Mouse (Mus musculus) spleen, postnatal 14 days (tissue): ENCODE measurements around the gene Tnfrsf11a.
A peak's percentile ranks its signal among the peaks of the same experiment; 100 is the strongest.

Experiments used
- DNase-seq, 2 experiments: peaks; one replicate each; pipeline ENCODE4 v3.0.0; 2021 to 2022; ENCODE audit warnings: low spot score in 2 of 2

The Tnfrsf11a gene

DNA sequence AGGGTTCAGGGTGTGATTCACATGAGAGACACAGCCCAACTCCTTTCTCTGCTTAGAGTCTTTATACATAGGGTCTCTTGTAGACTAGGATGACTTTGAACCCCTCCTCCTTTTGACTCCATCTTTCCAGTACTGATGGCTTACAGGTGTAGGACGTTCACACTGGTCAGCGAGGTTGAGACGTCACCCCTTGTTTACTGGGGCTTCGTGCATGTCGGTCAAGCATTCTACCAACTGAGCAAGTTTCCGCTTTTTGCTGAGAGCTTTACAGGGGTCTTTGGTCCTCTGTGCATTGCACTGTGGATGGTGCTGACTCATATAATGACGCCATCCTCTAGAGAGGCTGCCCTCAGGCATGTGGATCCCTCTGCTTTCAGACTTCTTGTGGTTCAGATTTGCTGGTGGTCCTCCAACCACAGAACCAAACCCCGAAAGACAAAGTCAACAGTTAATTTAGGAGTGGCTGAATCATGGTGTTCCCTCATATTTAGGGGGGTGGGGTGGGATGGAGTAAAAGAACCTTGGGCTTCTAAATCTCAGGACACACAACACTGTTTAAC is 47.3 kb downstream of the Tnfrsf11a start:
- no peak for DNase-seq

DNA sequence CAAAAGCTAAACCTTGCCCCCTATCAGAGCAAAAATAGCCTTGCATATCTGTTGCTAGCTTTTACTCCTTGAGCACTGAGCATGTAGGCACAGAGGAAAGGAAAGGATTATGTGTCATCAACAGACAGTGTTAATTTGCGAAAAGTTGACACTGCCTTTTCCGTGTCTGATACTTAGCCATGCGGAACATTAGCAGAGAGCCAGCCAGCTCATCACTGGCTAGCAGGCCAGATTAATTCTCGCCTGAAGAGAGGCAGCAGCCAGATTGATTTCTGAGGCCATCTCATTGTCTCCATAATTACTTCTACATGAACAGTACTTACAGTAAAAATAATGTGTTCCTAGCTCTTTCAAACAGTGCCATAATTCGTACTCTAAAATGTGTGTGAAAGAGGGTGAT is 48.7 kb downstream of the Tnfrsf11a start:
- no peak for DNase-seq

DNA sequence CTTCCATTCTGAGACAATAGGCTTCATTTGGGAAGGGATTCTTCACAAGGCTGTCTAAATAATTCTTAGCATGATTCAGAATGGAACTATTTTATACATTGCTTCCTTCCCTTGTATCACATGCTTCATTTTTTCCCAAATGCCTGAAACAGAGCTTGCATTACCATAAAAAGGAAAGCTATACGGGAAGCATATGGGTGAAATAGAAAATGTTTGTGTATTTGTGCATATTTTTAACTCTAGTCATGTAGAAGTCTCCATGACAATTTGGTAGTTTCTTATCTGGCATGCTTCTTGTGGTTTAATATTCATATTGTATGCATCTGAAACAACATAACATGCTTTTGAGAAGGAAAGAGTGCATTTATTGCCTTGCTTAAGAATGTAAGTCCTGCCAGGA is 52.3 kb downstream of the Tnfrsf11a start:
- DNase-seq = no peak

DNA sequence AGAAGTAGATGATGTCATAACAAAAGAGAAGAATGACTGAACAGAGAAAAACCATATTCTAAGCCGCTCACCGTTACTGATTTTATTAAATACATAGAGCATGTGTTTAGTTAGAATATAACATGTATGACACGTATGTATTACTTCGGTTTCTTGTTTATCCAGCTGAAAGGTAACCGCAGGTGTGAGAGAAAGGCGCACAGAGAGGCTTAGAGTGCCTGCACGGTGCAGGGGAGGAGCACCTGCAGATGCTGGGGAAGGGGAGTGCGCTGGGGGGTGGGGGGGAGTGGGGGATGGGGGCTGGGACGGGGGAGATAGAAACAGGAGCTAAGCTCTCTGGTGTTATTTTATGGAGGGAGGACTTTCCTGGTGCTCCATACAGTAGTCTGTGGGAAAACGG is 62.4 kb downstream of the Tnfrsf11a start:
- DNase-seq = no peak

DNA sequence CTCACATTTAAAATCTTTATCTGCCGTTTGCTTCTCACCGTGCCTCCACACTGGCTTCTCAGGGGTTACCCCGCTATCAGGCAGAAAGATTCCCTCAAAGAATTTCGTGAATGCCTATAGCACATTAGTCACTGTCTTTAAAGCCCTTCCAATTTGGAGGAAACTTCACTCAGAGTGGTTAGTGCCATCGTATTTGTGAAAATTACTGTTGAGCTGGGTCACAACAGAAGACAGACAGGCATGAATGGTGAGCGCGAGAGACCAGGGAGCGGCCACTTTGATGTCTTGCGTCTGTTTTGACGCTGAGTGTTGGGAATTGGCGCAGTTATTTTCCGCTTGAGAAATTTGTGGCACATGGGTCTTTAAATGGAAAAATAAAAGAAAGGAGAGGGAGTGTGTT is 62.9 kb downstream of the Tnfrsf11a start:
- DNase-seq = no peak

DNA sequence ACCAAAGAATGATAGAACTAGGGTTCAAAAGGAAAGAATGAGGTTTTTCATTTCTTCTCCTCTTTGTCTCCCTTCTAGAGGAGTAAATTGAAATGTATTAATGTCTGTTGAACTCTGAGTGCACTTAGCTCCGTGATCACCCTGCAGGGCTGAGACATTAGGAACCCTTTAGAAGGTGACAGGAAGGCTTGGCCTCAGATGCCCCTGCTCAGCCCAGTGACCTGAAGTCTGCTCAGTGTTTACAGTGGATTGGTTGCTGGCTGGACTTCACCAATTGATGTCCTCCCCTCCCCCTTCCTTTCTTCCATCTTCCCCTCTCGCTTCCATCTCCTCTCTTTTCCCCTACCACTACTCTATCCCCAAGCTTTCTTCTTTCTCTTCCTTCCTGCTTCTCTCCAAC is 63.3 kb downstream of the Tnfrsf11a start:
- DNase-seq = no peak

DNA sequence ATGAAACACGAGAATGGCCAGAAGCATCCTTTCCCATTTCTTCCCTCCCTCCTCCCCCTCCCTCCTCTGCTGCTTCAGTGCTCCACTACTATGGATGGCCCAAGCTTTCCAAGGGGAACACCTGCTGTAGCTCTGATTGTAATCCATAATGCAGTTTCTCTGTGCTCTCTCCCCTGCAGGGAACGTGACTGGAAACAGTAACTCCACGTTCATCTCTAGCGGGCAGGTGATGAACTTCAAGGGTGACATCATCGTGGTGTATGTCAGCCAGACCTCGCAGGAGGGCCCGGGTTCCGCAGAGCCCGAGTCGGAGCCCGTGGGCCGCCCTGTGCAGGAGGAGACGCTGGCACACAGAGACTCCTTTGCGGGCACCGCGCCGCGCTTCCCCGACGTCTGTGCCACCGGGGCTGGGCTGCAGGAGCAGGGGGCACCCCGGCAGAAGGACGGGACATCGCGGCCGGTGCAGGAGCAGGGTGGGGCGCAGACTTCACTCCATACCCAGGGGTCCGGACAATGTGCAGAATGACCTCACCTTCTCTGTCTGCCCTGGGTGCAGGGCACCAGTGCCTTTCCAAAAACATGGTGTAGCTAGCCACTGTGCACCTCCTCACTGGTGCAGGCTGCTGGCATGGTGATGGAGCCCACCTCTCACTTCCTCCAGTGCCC is 64.0 kb downstream of the Tnfrsf11a start:
- DNase-seq = no peak

DNA sequence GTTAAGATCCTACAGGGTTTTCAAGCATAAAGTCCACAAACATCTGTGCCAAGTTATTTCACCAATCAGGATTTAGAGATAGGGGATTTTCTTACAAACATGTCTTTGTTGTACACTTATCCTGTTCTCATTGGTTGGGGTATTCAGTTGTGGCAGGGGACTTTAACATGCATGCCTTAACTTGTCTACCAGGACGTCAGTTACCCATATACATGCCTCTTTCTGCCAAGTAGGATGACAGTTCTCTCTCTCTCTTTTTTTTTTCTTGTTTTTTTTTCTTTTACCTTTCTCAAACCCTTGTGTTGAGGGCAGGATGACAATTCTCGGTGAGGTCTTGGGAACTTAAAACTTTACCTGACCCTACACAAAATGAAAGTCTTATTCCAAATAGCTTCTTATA is 65.9 kb downstream of the Tnfrsf11a start:
- no peak for DNase-seq

DNA sequence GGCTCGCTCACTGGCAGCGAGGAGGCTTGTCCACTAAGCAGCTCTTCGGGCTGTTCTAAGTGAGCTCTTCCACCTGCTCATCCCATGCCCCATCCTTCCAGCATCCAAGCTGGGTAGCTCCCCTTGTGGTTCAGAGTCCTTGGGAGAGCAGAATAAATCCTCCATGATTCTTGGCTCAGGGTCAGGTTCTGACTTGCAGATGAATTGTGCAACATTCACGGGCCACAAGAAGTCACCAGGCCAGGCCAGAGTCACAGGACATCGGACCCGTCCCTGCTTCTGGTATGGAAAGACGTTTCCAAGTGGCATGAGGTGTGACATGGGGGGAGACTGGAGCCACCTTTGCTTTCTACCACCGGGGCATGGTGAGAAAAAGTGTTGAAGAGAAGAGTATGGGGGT is 68.3 kb downstream of the Tnfrsf11a start:
- no peak for DNase-seq

DNA sequence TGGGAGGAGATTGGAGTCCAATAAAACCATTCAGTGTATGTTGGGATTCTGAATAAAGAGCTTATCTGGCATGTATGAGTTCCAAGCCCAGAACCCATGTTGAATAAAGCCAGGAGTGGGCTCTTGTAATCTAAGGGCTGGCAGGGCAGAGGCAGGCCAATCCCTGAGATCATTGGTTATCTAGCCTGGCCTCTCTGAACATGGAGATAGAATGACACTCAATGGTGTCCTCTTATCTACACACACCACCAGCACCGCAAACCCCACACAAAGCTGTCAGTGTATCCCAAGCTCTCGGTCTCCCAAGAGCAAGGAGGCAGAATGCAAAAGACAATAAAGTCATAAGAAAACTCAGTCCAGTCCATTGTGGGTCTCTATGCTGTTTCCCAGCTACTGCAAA is 70.8 kb downstream of the Tnfrsf11a start:
- DNase-seq = no peak

DNA sequence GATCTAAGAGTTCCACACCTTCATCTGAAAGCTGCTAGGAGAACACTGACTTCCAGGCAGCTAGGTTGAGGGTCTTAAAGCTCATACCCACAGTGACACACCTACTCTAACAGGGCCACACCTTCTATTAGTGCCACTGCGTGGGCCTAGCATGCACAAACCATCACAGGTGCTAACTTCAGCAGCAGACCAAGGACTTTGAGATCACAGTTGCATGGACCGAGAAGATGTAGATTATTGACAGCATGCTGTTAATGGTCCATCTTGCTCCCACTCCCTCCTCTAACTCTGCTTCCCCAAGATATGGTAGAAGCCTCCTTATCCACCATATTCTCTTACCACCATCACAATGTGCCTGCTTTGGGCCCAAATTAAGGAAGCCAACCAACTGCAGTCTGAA is 79.2 kb downstream of the Tnfrsf11a start:
- DNase-seq = no peak

DNA sequence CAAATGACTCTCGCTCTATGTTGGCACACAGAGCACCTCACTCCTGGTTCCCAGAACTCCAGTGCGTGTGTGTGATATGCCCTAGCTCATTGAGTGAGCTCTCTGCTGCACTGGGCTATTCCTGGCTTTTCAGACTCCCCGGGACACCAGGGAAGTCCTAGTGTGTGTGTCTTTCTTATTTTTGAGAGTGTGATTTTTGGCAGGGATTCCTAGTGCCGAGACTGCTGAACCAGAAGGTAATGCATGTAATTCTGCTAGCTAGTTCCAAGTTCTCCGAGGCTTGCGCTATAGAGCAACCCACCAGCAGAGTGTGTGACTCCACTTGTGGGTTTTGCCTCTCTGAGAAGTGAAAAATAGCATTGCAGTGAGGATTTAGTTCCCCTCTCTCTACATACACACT is 96.1 kb downstream of the Tnfrsf11a start:
- DNase-seq = no peak

DNA sequence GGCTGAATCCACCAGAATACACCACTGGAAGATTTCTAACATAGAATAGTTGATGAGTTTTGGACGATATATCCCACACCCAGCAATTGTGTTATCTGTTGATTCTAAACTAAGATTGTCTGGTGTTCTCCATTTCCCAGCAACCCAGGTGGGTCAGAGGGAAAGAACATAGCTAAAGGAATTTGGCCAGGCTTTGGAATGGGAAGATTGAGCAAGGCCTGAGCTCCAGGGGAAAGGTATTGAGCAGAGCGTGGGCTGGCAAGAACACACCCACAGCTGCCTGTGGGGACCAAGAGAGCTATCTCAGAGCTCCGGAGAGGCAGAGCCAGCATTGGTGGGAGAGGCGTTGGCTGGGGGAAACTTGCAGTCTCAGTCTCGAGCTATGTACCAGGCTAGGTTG is 97.3 kb downstream of the Tnfrsf11a start:
- DNase-seq = no peak

DNA sequence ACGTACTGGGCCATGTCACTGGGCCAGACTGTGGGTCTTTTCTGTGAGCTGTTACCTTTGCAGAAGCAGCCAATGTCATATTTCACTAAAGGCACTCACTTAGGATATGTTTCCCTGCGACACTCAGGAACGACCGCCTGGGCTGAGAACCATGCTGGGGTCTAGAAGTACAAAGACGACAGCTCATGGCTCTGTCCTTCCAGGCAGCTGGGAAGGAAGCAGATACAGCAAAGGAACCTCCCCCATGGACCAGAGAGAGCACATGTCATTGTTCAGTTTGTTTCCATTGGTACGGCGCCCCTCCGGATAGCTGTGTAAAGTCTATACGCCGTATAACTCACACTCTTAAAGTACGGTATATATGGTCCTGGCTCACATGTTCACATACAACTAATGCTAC is 97.9 kb downstream of the Tnfrsf11a start:
- no peak for DNase-seq

DNA sequence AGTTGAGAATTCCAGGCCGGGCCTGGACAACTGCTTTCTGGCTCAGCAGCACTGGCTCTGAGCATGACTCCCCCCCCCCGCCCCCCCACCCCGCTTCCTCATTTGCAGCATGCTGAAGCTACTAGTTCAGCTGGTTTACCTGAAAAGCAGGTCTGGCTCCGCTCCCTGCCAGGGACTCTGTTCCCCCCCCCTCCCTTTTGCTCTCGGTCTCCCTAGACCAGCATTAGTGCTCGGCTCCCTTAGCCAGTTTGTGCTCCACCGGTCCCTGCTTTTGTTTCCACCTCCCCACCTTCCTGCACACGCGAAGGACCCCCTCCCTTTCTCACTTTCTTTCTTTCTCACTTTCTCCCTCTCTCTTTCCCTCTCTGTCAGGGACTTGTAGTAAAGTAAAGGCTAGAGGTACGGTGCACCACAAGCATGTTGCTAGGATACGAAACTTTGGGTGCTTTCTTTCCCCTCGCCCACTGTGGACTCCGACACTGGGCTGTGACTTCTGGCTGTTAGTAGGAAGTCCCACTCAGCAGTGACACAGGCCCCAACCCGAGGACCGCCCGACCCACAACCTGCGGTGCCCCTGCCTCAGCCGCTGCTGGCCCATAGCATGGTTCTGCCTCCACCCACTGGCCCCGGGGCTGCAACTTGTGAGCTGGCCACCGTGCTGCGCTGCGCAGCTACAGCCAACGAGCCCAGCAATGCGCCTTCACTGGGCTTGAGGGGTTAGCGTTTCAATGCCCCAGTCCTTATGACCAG is 100.2 kb downstream of the Tnfrsf11a start:
- DNase-seq = no peak

DNA sequence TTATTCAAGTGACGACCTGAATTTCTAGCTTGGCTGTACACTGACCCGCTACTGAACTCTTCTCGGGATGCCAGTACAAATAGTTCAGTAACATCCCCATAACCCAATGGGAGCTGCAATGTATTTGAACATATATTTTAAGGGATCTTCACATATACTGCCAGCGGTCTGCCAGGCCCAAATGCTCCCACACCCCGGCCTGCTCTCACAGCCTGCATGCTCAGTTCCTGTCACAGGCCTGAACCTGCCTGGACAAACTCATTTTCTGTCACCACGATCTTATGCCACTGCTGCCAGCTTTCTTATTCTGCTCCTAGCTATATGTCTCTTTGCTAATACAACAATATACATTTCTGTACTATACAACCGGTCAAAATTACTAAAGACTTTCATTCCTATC is 100.9 kb downstream of the Tnfrsf11a start:
- no peak for DNase-seq

DNA sequence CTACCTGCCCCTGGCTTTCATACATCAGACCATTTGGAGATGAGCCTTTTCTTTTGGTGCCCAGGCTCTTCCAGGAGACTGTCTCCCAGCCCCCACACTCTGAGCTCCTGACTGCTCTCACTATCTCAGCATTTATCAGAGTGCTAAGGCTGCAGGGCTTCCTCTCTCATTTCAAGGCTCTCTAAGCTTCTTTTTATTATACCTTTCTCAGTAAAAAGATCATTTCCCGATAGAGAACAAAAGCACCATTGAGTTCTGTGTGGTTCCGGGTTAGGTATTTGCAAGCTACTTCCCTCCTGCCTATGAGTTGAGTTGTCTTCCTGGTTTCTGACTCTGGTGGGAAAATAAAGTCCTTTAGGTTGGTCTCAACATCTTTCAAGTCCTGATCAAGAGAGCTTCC is 103.0 kb downstream of the Tnfrsf11a start:
- DNase-seq = no peak

DNA sequence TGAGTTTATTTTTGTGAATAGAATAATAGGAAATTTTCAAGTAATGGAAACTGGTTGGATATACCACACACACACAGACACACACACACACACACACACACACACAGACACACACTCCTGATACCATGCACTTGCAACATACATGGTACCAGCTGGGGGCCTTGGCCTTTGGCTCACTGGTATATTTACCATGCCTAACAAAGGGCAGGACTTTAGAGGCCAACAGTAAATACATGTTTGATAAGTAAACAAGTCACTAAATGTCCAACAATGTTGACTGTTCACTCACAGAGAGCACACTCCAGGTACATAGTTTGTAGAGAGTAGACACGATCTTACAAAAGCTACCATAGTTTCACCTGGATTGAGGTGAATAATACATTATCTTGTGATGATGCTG is 104.6 kb downstream of the Tnfrsf11a start:
- DNase-seq = no peak

DNA sequence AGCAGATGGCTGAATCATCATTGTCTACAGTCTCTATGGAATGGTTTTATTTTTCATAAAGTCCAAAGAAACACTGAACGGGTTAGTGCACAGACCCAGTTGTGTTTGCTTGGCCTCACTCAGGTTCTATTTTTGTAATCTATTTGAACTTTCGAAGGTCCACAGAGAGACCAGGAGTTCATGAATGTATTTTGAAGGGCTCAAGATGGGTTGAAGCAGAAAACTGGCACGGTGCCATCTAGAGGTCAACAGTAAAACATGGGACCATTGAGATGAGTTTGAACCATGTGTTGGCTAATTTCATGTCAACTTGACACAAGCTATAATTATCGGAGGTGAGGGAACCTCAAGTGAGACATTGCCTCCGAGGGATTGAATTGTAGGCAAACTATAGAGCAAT is 105.1 kb downstream of the Tnfrsf11a start:
- no peak for DNase-seq

DNA sequence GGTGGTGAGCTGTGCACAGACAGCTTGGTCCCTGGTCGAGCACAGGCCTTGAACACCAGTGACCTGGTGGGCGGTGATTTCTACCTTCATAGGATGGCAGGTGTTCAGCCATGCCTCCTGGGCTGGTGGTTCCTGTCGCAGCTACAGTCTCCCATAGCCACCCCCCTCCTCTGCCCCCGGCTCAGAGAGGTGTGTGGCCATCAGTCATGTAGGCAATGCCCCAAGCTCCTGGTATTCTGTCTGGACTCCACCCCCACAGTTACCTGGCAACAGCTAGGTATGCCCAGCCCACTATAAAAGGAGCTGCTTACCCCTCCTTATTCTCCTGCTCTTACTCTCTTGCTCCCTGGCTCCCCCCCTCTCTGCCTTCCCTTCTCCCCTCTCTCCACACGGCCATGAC is 105.8 kb downstream of the Tnfrsf11a start:
- DNase-seq = no peak

DNA sequence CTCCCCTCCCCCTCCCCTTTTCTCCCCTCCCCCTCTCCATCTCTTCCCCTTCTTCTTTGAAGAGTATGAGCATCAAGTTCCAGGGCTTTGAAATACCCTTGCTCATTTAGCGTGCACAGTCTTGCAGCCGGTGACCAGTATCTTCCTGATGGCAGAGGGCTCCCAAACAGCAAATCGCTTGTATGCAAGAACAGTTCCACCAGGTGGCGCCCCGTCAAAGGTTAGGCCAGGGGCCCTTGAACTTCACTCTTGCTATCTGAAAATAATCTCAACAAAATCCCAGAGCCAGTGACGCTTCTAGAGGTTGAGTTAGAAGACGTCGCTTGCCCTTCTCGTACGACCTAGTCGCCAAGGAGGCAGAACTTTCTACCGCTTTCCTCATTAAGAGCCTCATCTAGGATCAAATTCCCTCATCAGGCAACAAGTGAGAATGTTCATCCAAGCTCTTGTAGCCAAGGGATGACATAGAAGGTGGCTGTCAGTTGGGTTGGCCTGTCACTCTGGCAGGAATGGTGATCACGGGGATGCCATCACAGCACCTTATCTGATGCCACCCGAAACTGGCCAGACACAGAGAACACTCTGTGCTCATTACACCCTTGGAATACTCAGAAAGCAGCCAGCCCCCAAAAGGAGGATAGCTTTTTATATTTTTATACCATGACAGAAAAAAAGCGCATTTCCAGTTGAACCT is 110.7 kb downstream of the Tnfrsf11a start:
- peak; percentile 62 to 79 for DNase-seq

DNA sequence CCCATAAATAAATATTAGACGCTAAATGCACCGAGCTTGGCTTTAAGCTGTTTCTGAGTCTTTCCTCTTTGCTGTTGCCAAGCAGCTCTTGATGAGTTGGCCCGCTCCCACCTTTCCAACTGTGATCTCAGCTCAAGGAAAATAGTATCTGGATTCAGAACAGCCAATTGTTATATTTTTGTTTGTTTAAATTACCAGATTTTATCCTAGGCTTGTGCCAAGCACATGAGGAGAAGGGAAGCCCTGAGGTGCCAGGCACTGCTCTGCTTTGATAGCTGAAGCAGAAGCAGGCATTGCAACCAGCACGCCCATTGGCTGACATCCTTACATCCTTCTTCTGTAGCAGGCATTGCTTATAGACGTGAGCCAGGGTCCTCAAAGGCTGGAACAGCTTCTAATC is 114.5 kb downstream of the Tnfrsf11a start:
- DNase-seq = no peak
